Mouse (Mus musculus) E14TG2a.4 (cell line): ENCODE measurements around the gene Lrrfip2.

Experiments
- CTCF ChIP-seq: conservative IDR thresholded peaks from 2 replicates; pipeline ENCODE4 v1.5.1; 2014; ENCODE audit warnings: low read length
- NANOG ChIP-seq: IDR thresholded peaks from 2 replicates; pipeline ENCODE4 v1.6.1; 2014; ENCODE audit warnings: borderline replicate concordance, low read length, mixed read lengths
- POU5F1 ChIP-seq: IDR thresholded peaks from 2 replicates; pipeline ENCODE4 v1.6.1; 2014; ENCODE audit warnings: low read length, borderline replicate concordance

- no peak for TF ChIP-seq CTCF
- no peak for TF ChIP-seq NANOG
- TF ChIP-seq POU5F1: no peak
These were observed 12.7 kb downstream of the Lrrfip2 start for GRCm38 (mm10) chr9:111130126-111130525.
